Mouse (Mus musculus): ENCODE results near the gene Cnn3. TPM values are rescaled to one million over a fixed set of nuclear protein-coding genes. Genes with fewer than 3 reads are reported as not detected.

Gene Cnn3
- polyA plus RNA-seq, 1 experiment, result 64.4 TPM

- TF ChIP-seq POLR2A (IDR thresholded peaks at IDR 0.05; ENCODE audit: borderline replicate concordance, control insufficient read depth, low read depth, low read length) (no peak), CTCF (IDR thresholded peaks at IDR 0.05; ENCODE audit: control insufficient read depth, insufficient read depth, low read length) (no peak)
- WGBS, result 74% methylated on average over 3 of the region's 3 CpGs
- H3K4me3 ChIP-seq (replicated peaks; ENCODE audit: control insufficient read depth, low read depth, low read length), result no peak overlapping the region
- no peak overlapping the region for H3K27ac ChIP-seq (ENCODE audit: control insufficient read depth, insufficient read depth, low read depth, low read length, poor library complexity)
- no peaks in the 10 kb centered on the region for H3K4me1 ChIP-seq (ENCODE audit: control insufficient read depth, insufficient read depth, low read length)
Measured at GRCm38 (mm10) chr3:121408386-121408785, 17.9 kb upstream of the Cnn3 start.

GRCm38 (mm10) chr3:121411450-121411849, 14.8 kb upstream of the Cnn3 start:
- no peak for TF ChIP-seq CTCF (IDR thresholded peaks at IDR 0.05; ENCODE audit: control insufficient read depth, insufficient read depth, low read length)
- H3K4me1 ChIP-seq (ENCODE audit: control insufficient read depth, insufficient read depth, low read length), result no peaks in the 10 kb centered on the region
- H3K27ac ChIP-seq (ENCODE audit: control insufficient read depth, insufficient read depth, low read depth, low read length, poor library complexity), result no peak overlapping the region
- 78% methylated on average over 6 of the region's 6 CpGs for WGBS
- H3K4me3 ChIP-seq (replicated peaks; ENCODE audit: control insufficient read depth, low read depth, low read length), result no peak overlapping the region

- 68% methylated on average over 5 of the region's 5 CpGs for WGBS
- H3K27ac ChIP-seq (ENCODE audit: control insufficient read depth, insufficient read depth, low read depth, low read length, poor library complexity), result no peak overlapping the region
- TF ChIP-seq POLR2A (IDR thresholded peaks at IDR 0.05; ENCODE audit: borderline replicate concordance, control insufficient read depth, low read depth, low read length) (no peak), CTCF (IDR thresholded peaks at IDR 0.05; ENCODE audit: control insufficient read depth, insufficient read depth, low read length) (no peak)
Measured at GRCm38 (mm10) chr3:121416171-121417154, 9.8 kb upstream of the Cnn3 start.

GRCm38 (mm10) chr3:121417379-121418250, 8.7 kb upstream of the Cnn3 start:
- no peaks in the 10 kb centered on the region for H3K4me1 ChIP-seq (ENCODE audit: control insufficient read depth, insufficient read depth, low read length)
- no peak overlapping the region for H3K27ac ChIP-seq (ENCODE audit: control insufficient read depth, insufficient read depth, low read depth, low read length, poor library complexity)
- no peak for TF ChIP-seq CTCF (IDR thresholded peaks at IDR 0.05; ENCODE audit: control insufficient read depth, insufficient read depth, low read length)
- TF ChIP-seq POLR2A (IDR thresholded peaks at IDR 0.05; ENCODE audit: borderline replicate concordance, control insufficient read depth, low read depth, low read length), result no peak
- WGBS, result 76% methylated on average over 14 of the region's 14 CpGs
- H3K4me3 ChIP-seq (replicated peaks; ENCODE audit: control insufficient read depth, low read depth, low read length), result no peak overlapping the region

More at GRCm38 (mm10) chr3:121416171-121417154, 9.8 kb upstream of the Cnn3 start:
- H3K4me1 ChIP-seq (ENCODE audit: control insufficient read depth, insufficient read depth, low read length), result no peaks in the 10 kb centered on the region
- no peak overlapping the region for H3K4me3 ChIP-seq (replicated peaks; ENCODE audit: control insufficient read depth, low read depth, low read length)

- 84% methylated on average over 6 of the region's 6 CpGs for WGBS
- no peak overlapping the region for H3K4me3 ChIP-seq (replicated peaks; ENCODE audit: control insufficient read depth, low read depth, low read length)
- H3K4me1 ChIP-seq (ENCODE audit: control insufficient read depth, insufficient read depth, low read length), result no peaks in the 10 kb centered on the region
- H3K27ac ChIP-seq (ENCODE audit: control insufficient read depth, insufficient read depth, low read depth, low read length, poor library complexity), result no peak overlapping the region
- TF ChIP-seq POLR2A (IDR thresholded peaks at IDR 0.05; ENCODE audit: borderline replicate concordance, control insufficient read depth, low read depth, low read length) (no peak), CTCF (IDR thresholded peaks at IDR 0.05; ENCODE audit: control insufficient read depth, insufficient read depth, low read length) (no peak)
Measured at GRCm38 (mm10) chr3:121418251-121418601, 8.1 kb upstream of the Cnn3 start.

- 85% methylated on average over 9 of the region's 9 CpGs for WGBS
- Histone ChIP-seq H3K4me3 (replicated peaks; ENCODE audit: control insufficient read depth, low read depth, low read length) (no peak overlapping the region), H3K27ac (ENCODE audit: control insufficient read depth, insufficient read depth, low read depth, low read length, poor library complexity) (no peak overlapping the region)
Measured at GRCm38 (mm10) chr3:121418850-121419435, 7.4 kb upstream of the Cnn3 start.

GRCm38 (mm10) chr3:121422405-121422804, 3.9 kb upstream of the Cnn3 start:
- H3K4me3 ChIP-seq (replicated peaks; ENCODE audit: control insufficient read depth, low read depth, low read length), result no peak overlapping the region
- 85% methylated on average over 8 of the region's 8 CpGs for WGBS

More at GRCm38 (mm10) chr3:121418850-121419435, 7.4 kb upstream of the Cnn3 start:
- no peaks in the 10 kb centered on the region for H3K4me1 ChIP-seq (ENCODE audit: control insufficient read depth, insufficient read depth, low read length)
- no peak for TF ChIP-seq CTCF (IDR thresholded peaks at IDR 0.05; ENCODE audit: control insufficient read depth, insufficient read depth, low read length)
- TF ChIP-seq POLR2A (IDR thresholded peaks at IDR 0.05; ENCODE audit: borderline replicate concordance, control insufficient read depth, low read depth, low read length), result no peak

More at GRCm38 (mm10) chr3:121422405-121422804, 3.9 kb upstream of the Cnn3 start:
- TF ChIP-seq POLR2A (IDR thresholded peaks at IDR 0.05; ENCODE audit: borderline replicate concordance, control insufficient read depth, low read depth, low read length), result no peak
- H3K27ac ChIP-seq (ENCODE audit: control insufficient read depth, insufficient read depth, low read depth, low read length, poor library complexity), result no peak overlapping the region
- H3K4me1 ChIP-seq (ENCODE audit: control insufficient read depth, insufficient read depth, low read length), result no peaks in the 10 kb centered on the region
